Mouse (Mus musculus): ENCODE results near the gene Itih2. TPM values are rescaled to one million over a fixed set of nuclear protein-coding genes. Genes with fewer than 3 reads are reported as not detected.

Gene Itih2
- total RNA-seq, 1 experiment = not detected

- H3K36me3 ChIP-seq (ENCODE audit: control insufficient read depth, insufficient read depth, low read length, poor library complexity, severe bottlenecking) = no peaks in the 10 kb centered on the region
- H3K9me3 ChIP-seq (ENCODE audit: control insufficient read depth, insufficient read depth, low read depth, low read length) = no peaks in the 10 kb centered on the region
- no peaks in the 10 kb centered on the region for H3K4me1 ChIP-seq (ENCODE audit: control insufficient read depth in 2 of 2, insufficient read depth in 2 of 2, low read length in 2 of 2, poor library complexity in 1 of 2)
- no peak overlapping the region for H3K27ac ChIP-seq (ENCODE audit: insufficient read depth, low read depth, low read length, poor library complexity, severe bottlenecking)
- in situ Hi-C loops (cut with MboI; ENCODE audit: low sequenced_read_pairs in 2 of 2, unreplicated experiment in 2 of 2) = no loop called here
- no peak for TF ChIP-seq ZC3H11A (IDR thresholded peaks at IDR 0.05; ENCODE audit: borderline replicate concordance, low read depth, low read length)
- no peak for TF ChIP-seq HCFC1 (IDR thresholded peaks at IDR 0.05; ENCODE audit: borderline replicate concordance, insufficient read depth, low read length)
- TF ChIP-seq MAFK (IDR thresholded peaks at IDR 0.05; ENCODE audit: insufficient read depth, low read depth, low read length) = no peak
- TF ChIP-seq ZNF384 (IDR thresholded peaks at IDR 0.05; ENCODE audit: low read depth, low read length) = no peak
- no peak for TF ChIP-seq CHD2 (IDR thresholded peaks at IDR 0.05; ENCODE audit: low read depth, low read length)
- H3K4me3 ChIP-seq (ENCODE audit: insufficient read depth in 1 of 2, low read depth in 1 of 2, low read length in 2 of 2, poor library complexity in 1 of 2, severe bottlenecking in 1 of 2) = no peak overlapping the region
- H3K9ac ChIP-seq (ENCODE audit: insufficient read depth, low read depth, low read length, poor library complexity, severe bottlenecking) = no peak overlapping the region
- DNase-seq (ENCODE audit: low read depth, low spot score) = no peak
These were observed 16.0 kb upstream of the Itih2 start for GRCm38 (mm10) chr2:10147176-10147575.

- H3K4me3 ChIP-seq (ENCODE audit: insufficient read depth in 1 of 2, low read depth in 1 of 2, low read length in 2 of 2, poor library complexity in 1 of 2, severe bottlenecking in 1 of 2) = no peak overlapping the region
- H3K36me3 ChIP-seq (ENCODE audit: control insufficient read depth, insufficient read depth, low read length, poor library complexity, severe bottlenecking) = no peaks in the 10 kb centered on the region
- no peaks in the 10 kb centered on the region for H3K4me1 ChIP-seq (ENCODE audit: control insufficient read depth in 2 of 2, insufficient read depth in 2 of 2, low read length in 2 of 2, poor library complexity in 1 of 2)
- DNase-seq (ENCODE audit: low read depth, low spot score) = no peak
- no peak overlapping the region for H3K27ac ChIP-seq (ENCODE audit: insufficient read depth, low read depth, low read length, poor library complexity, severe bottlenecking)
- no peaks in the 10 kb centered on the region for H3K9me3 ChIP-seq (ENCODE audit: control insufficient read depth, insufficient read depth, low read depth, low read length)
- in situ Hi-C loops (cut with MboI; ENCODE audit: low sequenced_read_pairs in 2 of 2, unreplicated experiment in 2 of 2) = no loop called here
- no peak overlapping the region for H3K9ac ChIP-seq (ENCODE audit: insufficient read depth, low read depth, low read length, poor library complexity, severe bottlenecking)
- TF ChIP-seq ZC3H11A (IDR thresholded peaks at IDR 0.05; ENCODE audit: borderline replicate concordance, low read depth, low read length) (no peak), ZNF384 (IDR thresholded peaks at IDR 0.05; ENCODE audit: low read depth, low read length) (no peak), HCFC1 (IDR thresholded peaks at IDR 0.05; ENCODE audit: borderline replicate concordance, insufficient read depth, low read length) (no peak)
These were observed 14.3 kb upstream of the Itih2 start for GRCm38 (mm10) chr2:10145514-10145913.

- DNase-seq (ENCODE audit: low read depth, low spot score) = peak; percentile 74
- Histone ChIP-seq H3K9ac (ENCODE audit: insufficient read depth, low read depth, low read length, poor library complexity, severe bottlenecking) (no peak overlapping the region), H3K9me3 (ENCODE audit: control insufficient read depth, insufficient read depth, low read depth, low read length) (no peaks in the 10 kb centered on the region), H3K4me1 (ENCODE audit: control insufficient read depth in 2 of 2, insufficient read depth in 2 of 2, low read length in 2 of 2, poor library complexity in 1 of 2) (no peaks in the 10 kb centered on the region), H3K27ac (ENCODE audit: insufficient read depth, low read depth, low read length, poor library complexity, severe bottlenecking) (no peak overlapping the region), H3K4me3 (ENCODE audit: insufficient read depth in 1 of 2, low read depth in 1 of 2, low read length in 2 of 2, poor library complexity in 1 of 2, severe bottlenecking in 1 of 2) (no peak overlapping the region), H3K36me3 (ENCODE audit: control insufficient read depth, insufficient read depth, low read length, poor library complexity, severe bottlenecking) (no peaks in the 10 kb centered on the region)
- in situ Hi-C loops (cut with MboI; ENCODE audit: low sequenced_read_pairs in 2 of 2, unreplicated experiment in 2 of 2) = no loop called here
- no peak for TF ChIP-seq HCFC1 (IDR thresholded peaks at IDR 0.05; ENCODE audit: borderline replicate concordance, insufficient read depth, low read length)
- no peak for TF ChIP-seq MAFK (IDR thresholded peaks at IDR 0.05; ENCODE audit: insufficient read depth, low read depth, low read length)
- peak; percentile 42; the same call in 1 of the 2 replicates for TF ChIP-seq ZC3H11A (IDR thresholded peaks at IDR 0.05; ENCODE audit: borderline replicate concordance, low read depth, low read length)
- TF ChIP-seq CHD2 (IDR thresholded peaks at IDR 0.05; ENCODE audit: low read depth, low read length) = no peak
These were observed 11.6 kb upstream of the Itih2 start for GRCm38 (mm10) chr2:10142472-10143454.

- no peak for DNase-seq (ENCODE audit: low read depth, low spot score)
- H3K4me3 ChIP-seq (ENCODE audit: insufficient read depth in 1 of 2, low read depth in 1 of 2, low read length in 2 of 2, poor library complexity in 1 of 2, severe bottlenecking in 1 of 2) = no peak overlapping the region
- no peaks in the 10 kb centered on the region for H3K4me1 ChIP-seq (ENCODE audit: control insufficient read depth in 2 of 2, insufficient read depth in 2 of 2, low read length in 2 of 2, poor library complexity in 1 of 2)
- H3K9ac ChIP-seq (ENCODE audit: insufficient read depth, low read depth, low read length, poor library complexity, severe bottlenecking) = no peak overlapping the region
- in situ Hi-C loops (cut with MboI; ENCODE audit: low sequenced_read_pairs in 2 of 2, unreplicated experiment in 2 of 2) = no loop called here
- no peaks in the 10 kb centered on the region for H3K9me3 ChIP-seq (ENCODE audit: control insufficient read depth, insufficient read depth, low read depth, low read length)
- H3K36me3 ChIP-seq (ENCODE audit: control insufficient read depth, insufficient read depth, low read length, poor library complexity, severe bottlenecking) = no peaks in the 10 kb centered on the region
- TF ChIP-seq ZNF384 (IDR thresholded peaks at IDR 0.05; ENCODE audit: low read depth, low read length) = no peak
- no peak for TF ChIP-seq MAFK (IDR thresholded peaks at IDR 0.05; ENCODE audit: insufficient read depth, low read depth, low read length)
- TF ChIP-seq HCFC1 (IDR thresholded peaks at IDR 0.05; ENCODE audit: borderline replicate concordance, insufficient read depth, low read length) = no peak
- no peak for TF ChIP-seq CHD2 (IDR thresholded peaks at IDR 0.05; ENCODE audit: low read depth, low read length)
- no peak for TF ChIP-seq ZC3H11A (IDR thresholded peaks at IDR 0.05; ENCODE audit: borderline replicate concordance, low read depth, low read length)
- no peak overlapping the region for H3K27ac ChIP-seq (ENCODE audit: insufficient read depth, low read depth, low read length, poor library complexity, severe bottlenecking)
These were observed 9.3 kb upstream of the Itih2 start for GRCm38 (mm10) chr2:10140456-10140855.

All from ES-E14 (cell line).